Mouse (Mus musculus) left cerebral cortex, adult 8-10 months (tissue): ENCODE results near the gene Uba5. TPM values are rescaled to one million over a fixed set of nuclear protein-coding genes. Genes with fewer than 3 reads are reported as not detected.

Experiments
- DNase-seq, 2 experiments: peaks; one replicate each; pipeline ENCODE4 v3.0.0; 2022; ENCODE audit warnings: low spot score in 2 of 2
- total RNA-seq, 4 experiments: library from RNA; stranded (reverse); gene quantifications; 2 replicates each; pipeline ENCODE4 v1.2.4; 2022

Uba5 gene
- total RNA-seq, result 10 to 100 TPM; 34.9 to 38.8 (median 36.2) TPM

DNA sequence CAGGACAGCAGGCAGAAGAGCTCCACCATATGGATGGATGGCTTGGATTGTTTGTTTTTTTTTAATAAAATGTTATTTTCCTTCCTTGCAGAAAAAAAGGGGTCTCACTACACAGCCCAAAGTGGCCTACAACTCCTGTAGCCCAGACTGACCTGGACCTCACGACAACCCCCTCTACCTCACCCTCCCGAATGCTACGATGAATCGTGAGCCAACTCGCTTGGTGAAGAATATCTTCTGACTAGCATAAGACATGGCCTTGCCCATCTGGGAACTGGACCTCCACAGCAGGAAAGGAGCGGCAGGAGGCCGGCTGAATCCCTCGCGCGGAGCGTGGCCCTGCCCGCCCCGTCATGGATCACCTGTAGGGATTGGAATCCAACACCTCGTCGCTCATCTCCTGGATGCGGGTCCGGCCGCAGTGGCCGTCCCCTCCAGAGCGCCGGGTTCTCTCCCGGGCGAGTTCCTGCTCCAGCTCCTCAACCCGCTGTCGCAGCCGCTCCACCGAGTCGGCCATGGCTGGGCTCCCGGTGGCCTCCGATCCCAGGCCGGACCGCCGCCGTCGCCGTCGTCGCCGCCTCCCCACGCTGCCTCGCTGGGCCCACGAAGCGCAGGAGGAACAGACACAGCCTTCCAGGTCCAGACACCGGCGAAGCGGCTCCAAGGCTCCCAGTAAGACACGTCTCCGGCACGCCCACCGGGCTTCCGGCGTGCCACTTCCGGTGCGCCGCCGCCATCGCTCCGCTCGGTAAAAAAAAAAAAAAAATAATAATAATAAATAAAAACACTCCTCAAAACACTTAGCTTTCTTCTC is at the start of gene Uba5:
TSS of gene Uba5 (minus strand) at position 705 of the 814 bp plus-strand sequence.
- peak in 1 of 2 experiments; percentile 43 for DNase-seq

DNA sequence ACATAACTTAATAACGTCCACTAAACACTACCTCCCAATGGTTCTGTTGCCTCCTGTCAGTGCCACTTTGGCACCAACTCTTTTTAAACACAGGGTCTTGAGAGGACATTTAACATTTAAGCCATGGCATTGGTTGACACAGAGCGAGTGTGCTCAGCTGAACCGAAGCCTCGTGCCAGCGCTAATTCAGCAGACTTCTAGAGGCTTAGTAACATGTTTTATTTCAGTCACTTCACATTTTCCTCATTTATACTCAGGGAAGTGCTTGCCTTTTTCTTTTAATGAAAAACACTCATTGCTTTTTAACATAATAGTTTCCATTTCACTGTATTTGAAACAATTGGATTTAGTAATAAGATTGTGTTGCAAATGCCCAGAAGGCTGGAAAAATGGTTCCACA is 46.2 kb upstream of the Uba5 start:
- no peak for DNase-seq

DNA sequence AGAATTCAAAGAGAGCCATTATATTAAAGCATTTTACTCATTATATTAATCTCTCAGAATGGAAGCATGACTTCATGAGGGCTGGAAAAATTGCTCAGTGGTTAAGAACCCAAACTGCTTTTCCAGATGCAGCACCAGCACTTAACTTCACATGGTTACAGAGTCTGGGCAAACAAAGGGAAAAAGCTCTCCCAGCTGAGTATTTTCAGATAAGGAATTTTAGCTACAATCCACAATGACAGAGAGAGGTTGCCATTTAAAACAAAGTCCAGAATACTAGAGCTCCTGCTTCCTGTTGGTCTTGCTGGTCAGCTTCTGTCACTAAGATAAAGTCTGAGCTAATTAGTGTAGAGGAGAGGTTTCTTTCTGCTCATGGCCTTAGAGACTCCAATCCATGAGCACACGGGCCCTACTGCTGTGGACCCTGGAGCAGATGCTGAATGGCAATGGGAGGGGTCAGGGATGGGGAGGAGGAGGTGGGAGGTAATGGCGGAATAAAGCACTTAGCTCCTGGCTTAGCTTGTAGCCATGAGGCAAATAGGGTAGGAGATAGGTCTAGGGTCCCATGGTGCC is 45.7 kb upstream of the Uba5 start:
- DNase-seq, result no peak

DNA sequence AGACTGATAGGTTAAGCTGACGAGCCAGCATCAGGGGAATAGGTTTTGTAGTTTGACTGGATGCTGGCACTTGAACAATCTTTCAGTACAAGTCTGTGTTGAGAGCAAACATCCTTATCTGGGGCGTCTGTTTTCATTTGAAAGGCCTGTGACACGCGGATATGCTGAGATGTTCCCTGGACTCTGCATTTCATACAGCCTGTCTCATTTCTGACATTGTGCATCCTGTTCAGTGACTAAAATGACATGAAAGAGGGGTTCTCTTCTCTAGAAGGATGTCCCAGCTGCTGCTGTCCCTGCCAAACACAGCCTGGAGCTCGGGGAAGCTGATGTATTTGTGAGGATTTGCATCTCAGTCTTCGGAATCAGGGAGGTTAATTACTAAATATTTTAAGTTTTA is 44.5 kb upstream of the Uba5 start:
- DNase-seq, result no peak

DNA sequence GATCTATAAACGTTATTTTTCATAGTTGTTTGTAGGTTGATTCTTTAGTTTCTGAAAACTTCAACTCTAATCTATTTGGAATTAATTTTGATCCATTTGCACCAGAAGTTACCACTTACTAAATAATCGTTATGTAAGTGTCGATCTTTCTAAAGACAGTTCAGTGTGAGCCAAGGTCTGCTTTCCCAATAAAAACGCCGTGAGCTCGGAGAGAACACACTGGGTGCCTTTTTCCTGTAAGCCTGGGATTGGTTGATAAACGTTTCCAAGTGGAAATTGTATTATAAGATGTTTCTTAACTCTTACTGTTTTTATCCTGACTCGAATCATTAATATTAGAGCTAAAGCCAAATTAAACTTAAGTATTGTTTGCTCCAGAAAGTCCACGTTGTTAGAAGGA is 44.0 kb upstream of the Uba5 start:
- no peak for DNase-seq

DNA sequence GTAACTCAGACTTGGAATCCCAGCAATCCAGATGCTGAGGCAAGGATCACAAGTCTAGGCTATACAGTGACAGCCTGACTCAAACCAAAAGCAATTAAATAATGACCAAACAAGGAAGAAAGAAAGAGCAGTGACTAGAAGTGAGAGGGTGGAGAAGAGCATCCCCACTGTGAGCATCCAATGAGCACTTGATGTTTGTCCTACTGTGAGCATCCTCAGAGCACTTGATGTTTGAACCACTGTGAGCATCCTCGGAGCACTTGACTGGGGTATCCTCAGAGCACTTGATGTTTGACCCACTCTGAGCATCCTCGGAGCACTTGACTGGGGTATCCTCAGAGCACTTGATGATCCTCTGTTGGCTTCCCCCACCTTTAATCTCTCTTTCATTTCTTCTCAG is 42.1 kb upstream of the Uba5 start:
- no peak for DNase-seq

DNA sequence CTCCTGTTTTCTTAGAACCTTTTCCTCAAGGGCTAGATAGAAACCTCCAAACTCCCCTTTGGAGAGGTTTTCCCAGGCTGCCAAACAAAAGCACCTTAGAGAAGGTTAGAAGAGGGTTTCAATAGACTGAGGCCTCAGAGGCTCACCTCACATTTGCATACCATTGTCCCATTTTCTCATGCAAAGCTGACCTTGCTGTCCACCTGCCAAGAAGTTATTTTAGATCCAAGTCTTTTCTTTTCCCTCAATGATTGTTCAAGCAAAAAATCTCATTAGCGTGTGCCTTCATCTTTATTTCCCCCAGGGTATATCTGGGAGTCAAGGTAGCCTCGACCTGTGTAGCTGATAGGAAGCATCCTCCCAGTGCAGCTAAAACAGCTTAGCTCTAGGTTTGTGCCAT is 40.0 kb upstream of the Uba5 start:
- DNase-seq, result no peak

DNA sequence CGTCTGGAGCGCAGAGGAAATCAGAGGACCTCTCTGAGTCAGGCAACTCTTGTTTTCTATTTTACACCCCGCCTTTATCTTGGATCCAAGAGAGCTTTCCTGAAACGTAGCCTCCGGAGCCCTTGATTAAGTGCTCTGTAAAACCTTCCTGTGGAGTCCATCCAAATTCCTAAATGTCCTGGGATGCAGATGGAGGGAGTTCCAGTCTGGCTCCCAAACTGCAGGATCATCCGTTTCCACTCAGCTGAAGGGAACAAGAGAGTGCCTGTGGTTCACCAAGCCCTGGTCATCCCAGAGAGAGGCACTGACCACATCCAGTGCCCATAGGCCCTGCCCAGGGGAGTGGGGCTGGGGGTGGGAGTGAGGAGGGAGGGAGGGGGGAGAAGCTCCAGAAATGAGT is 39.4 kb upstream of the Uba5 start:
- no peak for DNase-seq

DNA sequence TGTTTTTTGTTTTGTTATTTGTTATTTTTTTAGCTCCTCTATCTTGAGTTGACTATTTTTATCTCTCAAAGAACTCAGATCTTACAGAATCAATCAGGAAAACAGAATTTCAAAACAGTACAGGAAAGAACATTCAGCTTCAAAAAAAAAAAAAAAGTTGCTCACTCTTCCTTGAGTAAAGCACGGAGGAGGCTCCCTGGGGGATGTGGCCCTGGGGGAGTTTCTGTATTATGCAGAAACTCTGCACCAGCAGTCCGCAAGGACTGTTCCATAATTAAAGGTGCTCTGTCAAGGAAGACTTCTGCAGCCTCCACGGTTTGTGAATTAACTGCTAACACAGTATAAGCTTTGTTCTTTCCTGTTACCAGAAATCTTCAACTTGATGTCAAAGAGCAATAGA is 38.5 kb upstream of the Uba5 start:
- DNase-seq, result no peak

DNA sequence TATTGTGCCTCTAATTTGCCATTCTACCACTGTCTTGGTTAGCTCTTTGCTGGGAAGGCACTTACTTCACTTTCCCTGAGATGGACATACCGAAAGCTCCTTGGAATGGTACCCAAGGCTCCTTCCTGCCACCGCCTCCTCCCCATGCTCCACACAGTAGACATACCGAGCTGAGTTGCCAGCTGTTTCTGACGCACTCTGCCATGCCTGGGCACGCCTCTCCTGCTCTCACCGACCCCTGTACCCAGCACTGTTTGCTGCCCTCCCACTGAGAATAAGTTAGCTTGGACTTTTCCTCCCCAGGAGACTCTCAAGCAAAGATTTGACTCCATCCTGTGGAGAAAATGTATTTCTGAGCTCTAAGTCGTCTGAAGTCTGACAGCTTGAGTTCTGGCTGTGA is 37.9 kb upstream of the Uba5 start:
- no peak for DNase-seq

DNA sequence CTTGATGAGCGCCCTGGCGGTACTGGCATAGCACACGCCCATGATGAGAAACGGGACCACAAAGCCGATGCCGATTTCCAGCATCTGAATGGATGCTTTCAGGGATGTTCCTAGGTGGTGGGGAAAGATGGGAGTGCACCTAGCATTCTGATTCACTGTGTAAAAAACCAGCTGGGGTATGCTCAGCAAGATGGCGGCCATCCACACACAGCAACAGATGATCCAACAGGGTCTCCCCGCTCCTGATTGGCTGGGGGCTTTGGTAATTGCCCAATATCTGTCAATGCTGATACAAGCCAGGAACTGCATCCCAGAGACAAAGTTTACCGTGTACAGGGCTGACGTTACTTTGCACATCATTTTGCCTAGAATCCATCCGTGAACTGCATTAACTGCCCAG is 36.1 kb upstream of the Uba5 start:
- DNase-seq, result no peak

DNA sequence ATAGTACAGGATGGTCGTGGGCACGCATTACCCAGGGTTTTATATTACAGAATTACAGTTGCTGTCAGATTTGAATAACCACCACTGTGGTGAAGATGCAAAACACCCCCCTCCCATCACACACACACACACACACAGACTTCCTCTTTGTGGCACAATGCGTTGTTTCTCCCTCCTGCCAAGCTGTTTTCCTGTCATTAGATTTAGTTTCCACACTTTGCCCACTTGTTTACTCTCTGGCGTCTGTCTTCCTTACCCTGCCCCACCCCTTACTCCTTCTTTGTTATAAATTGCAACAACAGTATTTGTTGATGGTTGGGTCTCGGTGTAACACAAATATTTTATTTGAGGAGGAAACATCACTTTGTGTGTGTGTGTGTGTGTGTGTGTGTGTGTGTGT is 35.3 kb upstream of the Uba5 start:
- no peak for DNase-seq

DNA sequence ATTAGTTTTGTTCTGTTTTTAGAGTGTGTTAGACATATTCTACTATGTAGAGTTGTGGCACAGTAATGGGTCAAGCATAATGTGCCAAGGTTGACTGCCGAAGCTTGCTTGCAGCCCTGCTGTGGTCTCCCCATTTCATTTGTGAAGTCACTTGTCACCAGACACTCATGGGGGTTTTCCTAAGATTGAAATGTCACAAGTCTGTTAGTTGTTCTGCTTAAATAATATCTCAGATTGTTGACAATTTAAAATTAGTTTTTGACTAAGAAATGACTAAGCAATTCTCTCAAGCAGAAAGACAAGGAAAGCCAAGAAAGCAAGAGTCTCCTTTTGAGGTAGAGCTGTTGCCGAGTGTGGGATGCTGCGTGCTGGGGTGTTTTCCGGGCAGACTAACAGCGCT is 30.0 kb upstream of the Uba5 start:
- no peak for DNase-seq

DNA sequence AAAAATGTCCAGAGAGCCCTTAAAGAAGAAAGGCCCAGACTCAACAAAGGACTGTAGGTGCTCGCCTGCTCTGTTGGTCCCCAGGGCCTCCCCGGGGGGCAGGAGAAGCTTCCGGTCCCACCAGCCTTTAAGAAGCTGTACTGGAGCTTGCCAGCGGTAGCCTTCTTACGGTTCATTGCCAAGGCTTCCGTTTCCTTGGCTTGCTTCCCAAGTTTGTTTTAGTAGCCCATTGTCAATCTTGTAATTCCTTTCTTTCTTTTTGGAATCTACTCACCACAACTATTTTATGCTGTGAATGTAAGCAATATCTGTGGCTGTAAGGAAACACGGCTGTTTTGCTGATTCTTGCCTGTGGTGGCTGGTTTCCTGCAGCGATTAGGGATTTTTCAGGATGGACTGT is 25.6 kb upstream of the Uba5 start:
- no peak for DNase-seq

DNA sequence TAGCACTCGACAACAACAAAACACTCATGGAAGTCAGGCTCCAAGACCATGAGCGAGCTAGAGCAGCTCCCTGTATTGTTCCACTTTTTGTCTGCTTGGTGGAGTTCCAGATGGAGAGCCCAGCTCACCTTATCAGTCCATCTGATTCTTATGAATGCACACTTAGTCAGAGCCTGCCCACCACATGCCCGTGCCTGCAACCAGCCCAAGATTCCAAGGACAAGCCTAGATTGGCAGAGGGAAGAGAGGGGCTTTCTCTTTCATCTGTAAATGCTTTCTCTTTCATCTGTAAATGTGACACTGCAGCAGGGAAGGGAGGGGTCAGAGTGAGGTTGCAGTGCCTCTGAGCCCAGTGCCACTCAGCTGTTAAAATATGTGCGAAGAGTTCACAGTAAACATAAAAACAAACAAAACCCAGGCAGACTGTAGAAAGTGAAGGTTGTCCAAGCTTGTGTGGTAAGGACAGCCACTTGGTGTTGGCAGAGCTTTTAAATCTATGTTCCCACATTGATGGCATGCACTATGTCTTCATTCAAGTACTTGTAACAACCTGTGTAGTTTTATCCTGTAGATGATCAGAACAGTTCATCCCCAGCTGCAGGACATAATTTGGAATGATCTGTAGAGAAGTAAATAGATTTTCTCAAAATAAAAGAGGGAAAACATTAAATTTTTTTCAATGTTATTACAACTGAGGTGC is 22.9 kb upstream of the Uba5 start:
- no peak for DNase-seq

DNA sequence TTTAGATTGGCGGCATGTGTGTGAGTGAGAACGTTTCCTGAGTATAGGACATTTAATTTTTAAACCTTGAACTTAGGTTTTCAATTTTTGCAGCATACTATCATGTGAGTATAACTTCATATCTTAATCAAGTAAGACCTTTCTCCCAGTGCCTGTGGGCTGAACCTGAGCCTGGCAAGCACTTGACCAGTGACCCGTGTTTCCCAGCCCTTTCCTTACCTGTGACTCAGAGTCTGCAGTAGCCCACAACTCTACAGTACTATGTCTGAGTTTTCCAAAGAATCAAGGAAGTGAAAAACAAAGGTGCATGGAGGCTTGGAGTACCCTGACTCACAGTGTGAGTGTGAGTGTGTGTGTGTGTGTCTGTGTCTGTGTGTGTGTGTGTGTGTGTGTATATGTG is 17.1 kb upstream of the Uba5 start:
- no peak for DNase-seq

DNA sequence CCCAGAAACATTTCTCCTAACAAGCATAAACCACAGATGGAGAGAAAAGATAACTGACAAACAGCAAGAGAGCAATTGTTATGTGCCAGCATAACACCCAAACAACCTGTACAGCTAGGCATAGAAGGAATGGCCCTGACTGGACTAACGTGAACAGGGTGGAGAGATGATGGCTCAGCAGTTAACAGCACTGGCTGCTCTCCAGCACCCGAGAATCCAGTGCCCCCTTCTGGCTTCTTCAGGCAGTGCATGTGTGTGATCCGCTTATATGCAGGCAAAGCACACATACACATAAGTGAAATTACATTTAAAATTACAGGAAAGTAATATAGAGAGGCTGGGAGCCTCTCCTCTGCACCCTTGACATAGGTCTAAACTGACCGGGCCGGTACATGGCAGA is 16.4 kb upstream of the Uba5 start:
- peak in 1 of 2 experiments; percentile 18 for DNase-seq

DNA sequence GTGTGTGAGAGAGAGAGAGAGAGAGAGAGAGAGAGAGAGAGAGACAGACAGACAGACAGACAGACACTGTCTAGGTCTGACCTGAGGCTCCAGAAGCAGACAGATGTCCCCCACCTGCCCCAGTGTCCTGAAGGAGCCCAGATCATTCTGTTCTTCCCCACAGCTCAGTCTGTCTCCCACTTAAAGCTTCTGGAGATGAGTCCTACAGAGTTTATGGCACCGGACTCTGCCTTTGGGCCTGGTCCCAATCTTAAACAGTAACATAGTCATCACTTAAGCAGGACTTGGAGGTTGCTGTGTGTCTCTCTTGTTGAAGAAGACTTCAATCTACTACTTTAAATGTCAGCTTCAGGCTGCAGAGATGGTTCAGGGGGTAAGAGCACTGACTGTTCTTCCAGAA is 15.8 kb upstream of the Uba5 start:
- DNase-seq, result no peak

DNA sequence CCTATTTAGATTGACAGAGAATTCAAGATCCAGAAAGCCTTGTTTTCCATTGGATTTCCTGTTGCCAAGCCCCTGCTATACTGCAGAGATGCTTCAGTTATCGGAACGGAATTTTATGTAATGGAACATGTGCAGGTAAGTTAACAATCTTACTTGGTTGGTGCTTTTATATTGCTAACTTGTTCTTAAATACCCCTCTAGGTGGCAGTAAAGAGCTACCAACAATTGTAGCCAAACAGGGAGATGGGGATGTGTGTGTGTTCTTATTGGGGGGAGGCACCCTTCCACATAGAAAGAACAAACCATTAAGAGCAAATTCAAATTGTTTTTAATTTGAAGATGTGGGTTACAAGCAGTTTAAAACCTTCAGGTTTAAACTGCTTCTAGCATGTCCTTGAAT is 12.9 kb upstream of the Uba5 start:
- DNase-seq, result no peak

DNA sequence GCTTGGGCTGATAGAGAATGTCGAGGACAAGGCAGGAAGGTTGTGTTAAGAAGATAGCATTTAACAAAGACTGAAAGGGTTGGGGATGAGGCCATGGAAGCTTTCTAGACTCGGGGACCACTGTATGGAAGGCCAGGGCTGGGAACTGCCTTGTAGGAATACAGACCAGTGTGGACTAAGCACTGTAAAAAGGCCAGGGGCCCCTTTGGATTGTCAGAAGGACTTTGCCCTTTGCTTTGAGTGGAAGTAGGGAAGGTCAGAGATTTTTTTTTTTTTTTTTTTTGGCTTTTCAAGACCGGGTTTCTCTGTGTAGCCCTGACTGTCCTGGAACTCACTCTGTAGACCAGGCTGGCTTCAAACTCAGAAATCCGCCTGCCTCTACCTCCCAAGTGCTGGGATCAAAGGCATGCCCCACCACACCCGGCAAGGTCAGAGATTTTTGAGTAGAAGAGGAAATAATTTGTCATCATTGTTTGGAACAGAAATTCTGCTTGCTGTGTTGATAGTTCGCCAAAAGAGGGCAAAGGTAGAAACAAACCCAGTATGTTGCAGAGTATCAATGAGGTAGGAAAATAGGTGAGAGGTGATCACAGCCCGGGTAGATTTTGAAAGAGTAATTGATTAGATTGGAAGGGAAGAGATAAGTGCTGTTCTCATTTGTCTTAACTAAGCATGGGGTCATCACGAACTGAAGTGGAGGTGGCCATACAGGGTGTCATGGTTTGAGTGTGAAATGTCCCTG is 8.1 kb upstream of the Uba5 start:
- DNase-seq, result no peak

DNA sequence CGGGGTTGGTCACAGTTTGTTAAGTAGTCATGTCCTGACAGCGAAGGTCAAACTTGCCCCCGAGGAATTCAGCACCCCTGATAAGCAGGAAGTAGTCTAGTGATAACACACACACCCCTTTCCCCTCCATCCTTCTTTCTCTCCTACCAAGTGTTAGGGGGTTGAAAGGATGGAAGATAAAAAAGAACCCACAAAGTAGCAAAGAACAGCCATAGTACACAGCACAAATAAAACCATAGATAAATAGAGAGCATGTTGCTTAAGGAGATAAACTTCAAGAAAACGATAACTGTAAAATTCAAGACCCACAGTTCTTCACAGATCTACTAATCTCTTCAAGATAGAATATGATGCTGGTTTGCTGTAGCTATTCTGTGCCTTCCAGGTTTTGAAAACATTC is 7.3 kb upstream of the Uba5 start:
- DNase-seq, result no peak

DNA sequence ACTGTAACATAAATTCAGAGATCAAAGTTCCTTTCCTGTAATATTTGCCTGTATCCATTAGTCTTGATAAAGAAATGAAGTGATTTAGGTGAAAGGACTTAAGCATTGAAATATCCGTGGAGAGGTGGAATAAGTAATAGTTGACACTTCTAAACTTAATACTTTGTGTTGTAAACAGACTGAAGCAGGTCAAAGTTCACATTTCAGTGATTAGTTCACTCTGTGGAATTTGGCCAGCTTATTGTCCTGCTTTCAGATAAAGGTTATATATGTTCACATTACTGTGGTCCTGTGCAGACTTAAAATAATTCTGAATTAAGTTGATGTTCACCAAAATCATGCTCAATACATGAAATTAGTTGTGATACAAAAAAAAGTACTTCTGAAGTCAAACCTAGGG is 1.6 kb upstream of the Uba5 start:
- no peak for DNase-seq
